Mouse (Mus musculus) cerebellum, adult 2 months (tissue): ENCODE data around the gene Jak1.

ENCODE experiments used
- CTCF ChIP-seq: fragments of 200-500 bp; IDR thresholded peaks from 2 replicates; pipeline ENCODE4 v1.5.1; 2011; ENCODE audit warnings: low read depth, mild to moderate bottlenecking, control low read depth, low read length, moderate library complexity, borderline replicate concordance; ENCODE audit not compliant: insufficient read depth
- POLR2A ChIP-seq: fragments of 200-500 bp; IDR thresholded peaks from 2 replicates; pipeline ENCODE4 v1.6.1; 2011; ENCODE audit warnings: low read length, control low read depth, borderline replicate concordance; ENCODE audit not compliant: insufficient read depth

GRCm38 (mm10) chr4:101172738-101173137 is 92.3 kb downstream of the Jak1 start:
- TF ChIP-seq CTCF, result no peak
- no peak for TF ChIP-seq POLR2A
